Mouse (Mus musculus) macrophage (primary cell): ENCODE results near the gene Cd320. TPM values are rescaled to one million over a fixed set of nuclear protein-coding genes. Genes with fewer than 3 reads are reported as not detected.
A peak's percentile ranks its signal among the peaks of the same experiment; 100 is the strongest.

Experiments used
- H3K27ac ChIP-seq: fragments of 350-480 bp; formaldehyde crosslinking; 2 replicates; pipeline ENCODE4 v1.9.0; 2021
- H3K36me3 ChIP-seq: fragments of 350-480 bp; formaldehyde crosslinking; 2 replicates; pipeline ENCODE4 v1.9.0; 2021; ENCODE audit errors: inconsistent target
- H3K4me3 ChIP-seq: fragments of 350-480 bp; formaldehyde crosslinking; 2 replicates; pipeline ENCODE4 v1.9.0; 2021; ENCODE audit errors: inconsistent target
- H3K79me2 ChIP-seq: fragments of 350-480 bp; formaldehyde crosslinking; 2 replicates; pipeline ENCODE4 v1.9.0; 2021; ENCODE audit errors: inconsistent target
- WGBS: methylation state at CpG from one replicate; pipeline ENCODE4 v1.1.7; 2026; ENCODE audit warnings: inconsistent platforms; ENCODE audit not compliant: missing documents; 5-methylcytosine and 5-hydroxymethylcytosine counted together
- polyA plus RNA-seq: library from polyadenylated mRNA; stranded (reverse); fragments of 250-400 nt; gene quantifications from 3 replicates; pipeline ENCODE4 v1.2.4, GENCODE M21; 2018; ENCODE audit warnings: inconsistent platforms

Gene Cd320
- polyA plus RNA-seq, 1 experiment from 2014 or later, result 2.0 TPM

DNA sequence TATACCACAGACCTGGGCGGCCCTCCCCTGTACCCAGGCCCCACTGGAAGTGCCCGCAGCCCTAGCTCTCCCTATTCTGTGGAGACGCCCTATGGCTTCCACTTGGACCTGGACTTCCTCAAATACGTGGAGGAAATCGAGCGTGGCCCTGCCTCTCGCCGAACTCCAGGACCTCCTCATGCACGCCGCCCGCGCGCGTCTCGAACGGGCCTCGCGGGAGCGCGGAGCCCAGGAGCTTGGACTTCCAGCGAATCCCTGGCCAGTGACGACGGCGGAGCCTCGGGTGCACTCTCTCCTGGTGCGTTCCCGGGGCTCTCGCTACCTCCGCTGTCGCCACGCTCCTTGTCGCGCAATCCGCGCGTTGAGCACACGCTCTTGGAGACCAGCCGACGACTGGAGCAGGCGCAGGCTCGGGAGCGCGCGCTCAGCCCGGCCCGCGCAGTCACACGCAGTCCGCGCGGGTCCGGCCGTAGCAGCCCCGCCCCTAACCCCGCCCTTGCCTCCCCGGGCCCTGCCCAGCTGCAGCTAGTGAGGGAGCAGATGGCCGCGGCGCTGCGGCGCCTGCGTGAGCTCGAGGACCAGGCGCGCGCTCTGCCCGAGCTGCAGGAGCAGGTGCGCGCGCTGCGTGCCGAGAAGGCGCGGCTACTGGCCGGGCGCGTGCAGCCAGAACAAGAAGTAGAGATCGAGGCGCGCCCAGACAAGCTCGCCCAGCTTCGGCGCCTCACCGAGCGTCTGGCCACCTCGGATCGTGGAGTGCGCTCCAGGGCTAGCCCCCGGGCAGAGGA lies 25.5 kb upstream of the Cd320 start:
- WGBS, result under 1% methylated on average over 82 of the region's 89 CpGs
- H3K27ac ChIP-seq, result peak overlapping the region; percentile 51

DNA sequence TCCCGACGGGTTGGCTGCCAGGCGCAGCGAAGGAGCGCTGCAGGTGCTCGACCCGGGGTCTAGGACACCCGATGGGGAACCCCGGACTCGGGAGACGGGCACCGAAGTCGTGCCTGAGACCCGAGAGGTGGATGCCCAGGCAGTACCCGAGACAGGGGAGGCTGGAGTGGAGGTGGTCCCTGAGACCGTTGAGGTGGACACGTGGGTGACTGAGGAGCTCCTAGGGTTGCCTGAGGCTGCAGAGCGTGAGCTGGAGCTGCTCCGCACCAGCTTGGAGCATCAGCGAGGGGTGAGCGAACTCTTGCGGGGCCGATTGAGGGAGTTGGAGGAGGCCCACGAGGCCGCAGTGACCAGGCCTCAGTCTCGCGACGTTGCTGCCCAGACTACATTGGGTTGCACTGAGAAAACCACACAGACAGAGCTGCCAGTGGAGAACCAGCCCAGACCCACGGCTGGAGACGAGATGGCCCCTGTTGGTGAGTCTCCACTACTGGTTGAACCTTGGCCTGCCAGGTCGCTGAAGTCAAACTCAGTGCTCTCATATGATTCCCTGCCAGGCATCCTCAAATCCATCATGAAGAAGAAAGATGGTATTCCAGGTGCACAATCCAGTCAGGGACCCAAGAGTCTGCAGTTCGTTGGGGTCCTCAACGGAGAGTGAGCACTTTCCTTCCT lies 24.8 kb upstream of the Cd320 start:
- Histone ChIP-seq H3K27ac (peak overlapping the region; percentile 32; the same call in 1 of the 2 replicates), H3K79me2 (peaks cover 15% of the 10 kb centered on the region), H3K36me3 (peaks cover 17% of the 10 kb centered on the region; the same call in 1 of the 2 replicates), H3K4me3 (peak overlapping the region; percentile 26)
- WGBS, result 20% methylated on average over 33 of the region's 33 CpGs

More for the DNA sequence above, 25.5 kb upstream of the Cd320 start:
- peaks cover 11% of the 10 kb centered on the region; the same call in 1 of the 2 replicates for H3K36me3 ChIP-seq
- H3K4me3 ChIP-seq, result peak overlapping the region; percentile 33
- H3K79me2 ChIP-seq, result peaks cover 8% of the 10 kb centered on the region

DNA sequence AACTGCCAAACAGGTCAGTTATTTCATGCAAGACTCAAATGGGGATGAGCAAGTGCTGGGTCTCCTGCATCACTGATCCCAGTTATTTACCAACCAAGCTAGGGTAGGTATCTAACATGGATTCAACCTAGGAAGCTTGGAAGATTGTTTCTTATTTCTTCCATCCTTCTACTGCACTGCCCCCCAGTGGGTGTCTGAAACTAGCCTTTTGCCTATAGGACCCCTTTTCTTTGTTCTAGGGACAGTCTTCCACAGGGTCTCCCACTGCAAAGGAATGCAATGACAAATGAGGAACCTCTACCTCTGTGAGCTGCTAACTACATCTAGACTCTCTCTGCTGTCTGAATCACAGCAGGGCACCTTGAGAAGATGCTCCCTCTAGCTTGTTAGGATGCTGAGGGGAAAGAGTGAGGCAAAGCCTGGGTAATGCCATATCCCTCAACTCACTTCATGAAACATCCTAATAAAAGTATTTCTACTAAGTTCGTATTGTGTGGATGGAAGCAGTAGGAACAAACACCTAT lies 20.4 kb upstream of the Cd320 start:
- peaks cover 53% of the 10 kb centered on the region for H3K79me2 ChIP-seq
- no peak overlapping the region for H3K27ac ChIP-seq
- 83% methylated on average over 1 of the region's 1 CpGs for WGBS
- H3K36me3 ChIP-seq, result peaks cover 17% of the 10 kb centered on the region; the same call in 1 of the 2 replicates
- no peak overlapping the region for H3K4me3 ChIP-seq

DNA sequence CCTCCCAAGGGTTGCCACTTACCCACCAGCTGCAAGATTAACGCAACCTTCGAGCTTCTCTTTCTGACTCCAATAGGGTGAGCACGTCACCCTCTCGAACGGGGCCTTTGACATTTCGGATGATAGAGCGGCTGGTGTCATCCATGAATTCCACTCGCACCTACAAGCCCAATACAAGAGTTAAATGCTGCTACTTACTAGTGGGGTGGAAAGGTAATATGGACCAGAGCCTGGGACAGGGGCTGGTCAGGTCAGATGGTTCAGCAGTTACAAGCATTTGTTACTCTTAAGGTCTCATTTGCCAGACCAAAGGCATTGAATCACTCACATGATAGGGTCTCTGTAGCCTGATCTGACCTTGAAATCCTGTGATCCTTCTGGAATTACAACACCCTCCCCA lies 19.7 kb upstream of the Cd320 start:
- Histone ChIP-seq H3K79me2 (peaks cover 59% of the 10 kb centered on the region), H3K27ac (peak overlapping the region; percentile 82; the same call in 1 of the 2 replicates), H3K36me3 (peaks cover 17% of the 10 kb centered on the region; the same call in 1 of the 2 replicates), H3K4me3 (peak overlapping the region; percentile 87)
- WGBS, result 79% methylated on average over 8 of the region's 8 CpGs

DNA sequence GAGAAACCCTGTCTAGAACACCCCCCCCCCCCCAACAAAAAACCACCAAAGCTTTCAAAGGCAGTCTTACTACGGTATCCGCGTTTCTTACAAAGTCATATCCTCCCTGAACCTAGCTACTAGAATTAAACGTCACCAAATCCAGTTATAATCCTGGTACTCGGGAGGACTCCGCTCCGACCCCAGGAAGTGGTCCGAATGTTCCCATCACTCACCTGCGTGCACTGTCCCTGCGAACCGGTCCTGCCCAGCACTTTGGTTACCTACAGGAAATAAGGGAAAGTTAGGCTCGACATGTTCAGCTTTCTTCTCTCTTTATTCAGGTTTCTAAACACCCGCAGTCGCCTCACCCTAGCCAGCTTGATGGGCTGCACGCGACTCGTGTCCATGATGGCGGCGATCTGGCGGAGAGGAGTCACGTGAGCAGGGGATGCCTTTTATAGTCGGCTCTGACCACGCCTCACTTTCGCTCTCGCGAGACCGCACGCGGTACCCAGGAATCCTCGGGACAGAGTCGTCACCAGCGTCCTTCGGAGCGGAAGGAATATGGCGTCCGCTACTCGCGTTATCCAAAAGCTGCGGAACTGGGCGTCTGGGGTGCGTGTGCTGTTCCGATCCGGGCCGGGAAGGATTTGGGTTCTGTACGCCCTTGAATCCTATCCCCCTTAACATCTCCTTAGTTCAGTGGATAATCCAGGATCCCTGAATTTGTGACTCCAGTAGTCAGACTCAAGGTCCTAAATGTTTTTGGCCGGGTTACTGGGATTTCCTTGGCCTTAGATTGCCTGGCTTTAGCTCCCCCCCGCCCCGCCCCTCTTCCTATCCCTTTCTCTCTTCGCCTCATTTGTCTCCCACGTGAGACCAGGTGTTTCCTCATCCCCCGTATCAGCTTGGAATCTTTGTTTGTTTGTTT lies 18.6 kb upstream of the Cd320 start, which contains the start of the genes Rps28 and Ndufa7:
Rps28 (minus strand) TSS at position 479 of the 913 bp plus-strand sequence.
Ndufa7 (plus strand) TSS at position 489 of the 913 bp plus-strand sequence.
- under 1% methylated on average over 48 of the region's 51 CpGs for WGBS
- peaks cover 24% of the 10 kb centered on the region; the same call in 1 of the 2 replicates for H3K36me3 ChIP-seq
- peak within 1 kb of the TSS; percentile 82 for H3K27ac ChIP-seq
- peak within 1 kb of the TSS; percentile 87 for H3K4me3 ChIP-seq
- H3K79me2 ChIP-seq, result peaks cover 67% of the 10 kb centered on the region

DNA sequence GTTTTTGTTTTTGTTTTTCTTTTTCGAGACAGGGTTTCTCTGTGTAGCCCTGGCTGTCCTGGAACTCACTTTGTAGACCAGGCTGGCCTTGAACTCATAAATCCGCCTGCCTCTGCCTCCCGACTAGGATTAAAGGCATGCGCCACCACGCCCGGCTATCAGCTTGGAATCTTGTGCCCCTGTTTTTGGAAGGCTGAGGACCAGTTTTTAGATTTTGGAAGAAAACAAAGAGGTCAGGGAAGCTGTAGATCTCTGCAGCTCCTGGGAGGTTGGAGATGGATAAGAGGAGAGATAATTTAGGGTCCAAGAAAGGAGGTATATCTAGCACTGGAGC lies 17.9 kb upstream of the Cd320 start:
- peak overlapping the region; percentile 87 for H3K4me3 ChIP-seq
- peaks cover 30% of the 10 kb centered on the region for H3K36me3 ChIP-seq
- peak overlapping the region; percentile 82 for H3K27ac ChIP-seq
- H3K79me2 ChIP-seq, result peaks cover 67% of the 10 kb centered on the region
- 18% methylated on average over 6 of the region's 6 CpGs for WGBS

DNA sequence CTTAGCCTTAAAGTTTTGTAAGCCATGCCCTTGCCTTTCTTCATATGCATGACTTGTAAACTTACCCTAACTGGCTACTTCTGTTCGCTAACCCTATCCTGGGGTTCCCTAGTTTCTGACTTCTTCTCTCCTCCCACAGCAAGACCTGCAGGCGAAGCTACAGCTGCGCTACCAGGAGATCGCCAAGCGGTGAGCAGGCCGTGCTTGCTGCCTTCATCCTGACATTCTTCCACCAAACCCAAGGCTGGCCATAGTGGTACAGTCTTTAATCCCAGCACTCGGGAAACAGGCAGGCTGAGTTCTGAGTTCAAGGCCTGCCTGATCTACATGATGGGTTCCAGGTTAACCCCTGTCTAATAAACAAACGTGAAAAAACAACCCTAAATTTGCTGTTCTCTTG lies 17.4 kb upstream of the Cd320 start:
- Histone ChIP-seq H3K4me3 (peak overlapping the region; percentile 87), H3K79me2 (peaks cover 67% of the 10 kb centered on the region), H3K27ac (0 out of 2 replicates have a peak overlapping the region, but pooled peaks have one; percentile 82), H3K36me3 (peaks cover 35% of the 10 kb centered on the region)
- 94% methylated on average over 8 of the region's 8 CpGs for WGBS

DNA sequence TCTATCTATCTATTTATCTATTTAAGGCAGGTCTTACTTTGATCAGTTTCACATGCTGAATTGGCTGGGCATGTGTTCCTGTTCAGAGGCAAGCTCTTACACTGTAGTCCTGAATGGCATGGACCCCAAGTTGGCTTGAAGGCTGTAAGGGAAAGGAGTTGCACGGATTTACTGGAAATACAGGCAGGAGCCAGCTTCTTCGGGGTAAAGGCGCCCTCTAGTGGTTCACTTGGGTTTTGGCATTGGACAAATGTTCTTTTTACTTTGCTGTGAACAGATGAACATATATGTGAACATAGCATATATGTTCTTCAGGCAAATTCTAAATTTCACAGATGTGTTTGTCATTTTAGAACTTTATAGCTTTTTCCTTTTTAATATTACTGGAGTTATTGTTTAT lies 16.0 kb upstream of the Cd320 start:
- Histone ChIP-seq H3K27ac (no peak overlapping the region), H3K4me3 (no peak overlapping the region), H3K36me3 (peaks cover 39% of the 10 kb centered on the region), H3K79me2 (peaks cover 65% of the 10 kb centered on the region)
- WGBS, result 4% methylated on average over 3 of the region's 3 CpGs

DNA sequence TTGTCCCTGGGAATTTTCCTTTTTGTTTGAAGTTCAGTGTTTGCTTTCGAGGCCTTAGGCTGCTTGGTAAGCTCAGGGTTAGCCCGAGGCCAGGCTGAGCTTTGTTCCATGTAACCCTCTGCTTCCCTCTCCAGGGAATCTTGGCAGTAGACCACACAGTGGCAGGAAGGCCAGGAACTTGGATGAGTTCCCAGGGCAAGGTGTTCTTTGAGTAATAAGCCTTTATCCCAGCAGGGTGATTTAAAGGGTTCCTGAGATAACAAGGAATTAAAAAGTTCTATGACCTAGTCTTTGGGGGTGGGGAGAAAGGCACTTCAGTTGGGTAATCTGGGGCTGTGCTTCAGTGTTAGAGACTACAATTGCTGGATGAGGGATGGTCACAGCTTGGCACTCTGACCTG lies 14.0 kb upstream of the Cd320 start:
- Histone ChIP-seq H3K27ac (no peak overlapping the region), H3K36me3 (peaks cover 45% of the 10 kb centered on the region), H3K79me2 (peaks cover 45% of the 10 kb centered on the region), H3K4me3 (no peak overlapping the region)
- 91% methylated on average over 2 of the region's 2 CpGs for WGBS

DNA sequence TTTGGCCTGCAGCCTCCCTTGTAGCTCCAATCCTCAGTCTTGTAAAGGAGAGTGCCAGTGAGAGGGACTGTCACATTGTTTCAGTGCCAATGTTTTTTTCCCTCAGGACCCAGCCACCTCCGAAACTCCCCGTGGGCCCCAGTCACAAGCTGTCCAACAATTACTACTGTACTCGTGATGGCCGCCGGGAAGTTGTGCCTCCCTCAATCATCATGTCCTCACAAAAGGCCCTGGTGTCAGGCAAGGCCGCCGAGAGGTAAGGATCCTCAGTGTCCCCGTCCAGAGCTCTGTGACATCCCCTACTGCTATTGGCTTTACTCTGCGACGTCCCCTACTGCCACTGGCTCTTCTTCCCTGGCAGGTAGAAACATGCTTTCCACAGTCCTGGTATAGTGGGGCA lies 13.3 kb upstream of the Cd320 start:
- no peak overlapping the region for H3K4me3 ChIP-seq
- WGBS, result 95% methylated on average over 10 of the region's 10 CpGs
- peaks cover 52% of the 10 kb centered on the region for H3K36me3 ChIP-seq
- peaks cover 38% of the 10 kb centered on the region for H3K79me2 ChIP-seq
- no peak overlapping the region for H3K27ac ChIP-seq

DNA sequence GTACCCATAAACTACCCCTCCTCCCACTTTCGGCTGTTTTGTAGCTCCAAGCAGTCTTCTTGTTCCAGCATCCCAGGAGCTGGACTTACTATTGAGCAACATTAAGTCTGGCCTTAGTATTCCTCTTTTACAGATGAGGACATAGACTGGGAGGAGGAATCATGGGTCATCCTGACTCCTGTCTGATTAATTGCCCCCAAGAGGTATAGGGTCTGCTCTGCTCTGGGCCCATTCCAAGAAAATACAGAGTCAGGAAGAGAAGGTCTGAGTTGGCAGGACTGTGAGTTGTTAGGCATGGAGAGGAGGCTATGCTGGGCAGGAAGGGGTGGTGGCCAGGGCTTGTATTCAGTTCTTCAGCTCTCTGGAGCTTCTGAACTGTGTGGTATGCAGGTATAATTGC lies 1.3 kb downstream of the Cd320 start:
- Histone ChIP-seq H3K27ac (no peak overlapping the region), H3K36me3 (no peaks in the 10 kb centered on the region; the same call in 1 of the 2 replicates), H3K4me3 (no peak overlapping the region), H3K79me2 (no peaks in the 10 kb centered on the region)
- WGBS, result 82% methylated on average over 1 of the region's 1 CpGs

DNA sequence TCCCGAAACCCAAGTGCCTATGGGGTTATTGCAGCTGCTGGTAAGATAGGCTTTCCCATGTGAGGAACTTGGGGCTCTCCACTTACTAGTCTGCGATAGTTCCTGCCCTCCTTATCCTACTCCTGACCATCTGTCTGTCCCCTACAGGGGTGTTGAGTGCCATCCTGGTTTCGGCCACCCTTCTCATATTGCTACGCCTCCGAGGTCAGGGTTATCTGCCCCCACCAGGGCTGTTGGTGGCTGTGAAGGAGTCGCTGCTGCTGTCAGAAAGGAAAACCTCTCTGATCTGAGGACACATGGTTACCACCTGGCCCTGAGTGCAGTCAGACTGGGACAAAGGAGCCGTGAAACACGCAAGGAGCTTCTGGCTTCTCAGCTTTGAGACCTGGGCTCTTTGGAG lies 5.2 kb downstream of the Cd320 start:
- 99% methylated on average over 8 of the region's 8 CpGs for WGBS
- H3K79me2 ChIP-seq, result no peaks in the 10 kb centered on the region
- H3K27ac ChIP-seq, result no peak overlapping the region
- H3K4me3 ChIP-seq, result no peak overlapping the region
- H3K36me3 ChIP-seq, result no peaks in the 10 kb centered on the region

DNA sequence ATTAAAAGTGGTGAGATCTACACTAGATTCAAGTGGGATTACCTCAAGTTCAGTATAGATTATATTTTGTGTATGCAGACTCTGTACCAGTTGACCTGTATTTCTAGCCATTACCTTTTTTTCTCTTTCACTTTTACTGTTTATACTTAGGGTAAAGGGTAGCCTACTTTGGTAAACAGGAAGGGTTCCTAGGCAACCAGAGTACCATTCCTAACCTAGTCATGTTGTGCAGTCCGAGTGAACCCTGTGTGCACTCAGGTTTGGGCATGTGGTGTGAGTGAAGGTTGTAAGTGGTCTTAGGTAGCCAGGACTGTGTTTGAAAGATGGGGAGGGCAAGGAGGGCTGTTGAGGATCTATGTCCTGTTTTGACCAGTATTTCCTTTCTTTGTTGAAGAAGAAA lies 8.4 kb downstream of the Cd320 start:
- Histone ChIP-seq H3K36me3 (no peaks in the 10 kb centered on the region), H3K27ac (no peak overlapping the region), H3K79me2 (no peaks in the 10 kb centered on the region), H3K4me3 (no peak overlapping the region)
- WGBS, result 0% methylated on average over 1 of the region's 1 CpGs

DNA sequence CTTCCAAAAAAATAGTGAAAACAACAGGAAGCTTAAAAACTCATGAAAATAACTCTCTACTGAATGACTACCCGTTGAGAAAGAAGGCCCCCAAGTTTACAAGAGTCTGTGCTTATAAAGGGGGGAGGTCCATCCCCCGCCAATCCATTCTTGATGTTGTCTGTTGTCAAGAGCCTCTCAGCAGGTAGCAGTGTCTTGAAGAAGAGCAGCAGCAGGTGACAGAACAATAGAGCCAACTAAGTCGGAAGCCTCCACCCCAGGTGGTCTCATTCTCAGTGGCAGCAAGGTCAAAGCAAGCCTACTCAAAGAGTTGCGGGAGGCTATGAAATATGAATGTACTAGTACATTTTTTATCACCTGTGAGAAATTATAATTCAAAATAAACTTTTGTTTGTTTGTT lies 14.9 kb downstream of the Cd320 start:
- Histone ChIP-seq H3K4me3 (no peak overlapping the region), H3K27ac (no peak overlapping the region), H3K36me3 (no peaks in the 10 kb centered on the region), H3K79me2 (no peaks in the 10 kb centered on the region)
- 96% methylated on average over 4 of the region's 4 CpGs for WGBS
